Mouse (Mus musculus) liver, embryonic 14.5 days (tissue): ENCODE results near the gene Tnc.

Experiments
- CTCF ChIP-seq: IDR thresholded peaks from 2 replicates; pipeline ENCODE4 v1.5.1; 2016; ENCODE audit warnings: antibody characterized with exemption, low read depth, control low read depth
- EP300 ChIP-seq: IDR thresholded peaks from 2 replicates; pipeline ENCODE4 v1.6.1; 2016; ENCODE audit warnings: antibody characterized with exemption, low read depth

- no peak for TF ChIP-seq CTCF
- TF ChIP-seq EP300: no peak
Observed at GRCm38 (mm10) chr4:64067394-64067793, 20.6 kb upstream of the Tnc start.
